Mouse (Mus musculus) neutrophil, adult 65 days (primary cell): ENCODE data around the gene Pcbp1. TPM values are rescaled to one million over a fixed set of nuclear protein-coding genes. Genes with fewer than 3 reads are reported as not detected.

Source experiments
- total RNA-seq: library from RNA; stranded (reverse); gene quantifications from 2 replicates; pipeline ENCODE4 v1.2.4, GENCODE M21; 2023

The Pcbp1 gene
- total RNA-seq, result 142 and 167 TPM in 2 replicates

DNA sequence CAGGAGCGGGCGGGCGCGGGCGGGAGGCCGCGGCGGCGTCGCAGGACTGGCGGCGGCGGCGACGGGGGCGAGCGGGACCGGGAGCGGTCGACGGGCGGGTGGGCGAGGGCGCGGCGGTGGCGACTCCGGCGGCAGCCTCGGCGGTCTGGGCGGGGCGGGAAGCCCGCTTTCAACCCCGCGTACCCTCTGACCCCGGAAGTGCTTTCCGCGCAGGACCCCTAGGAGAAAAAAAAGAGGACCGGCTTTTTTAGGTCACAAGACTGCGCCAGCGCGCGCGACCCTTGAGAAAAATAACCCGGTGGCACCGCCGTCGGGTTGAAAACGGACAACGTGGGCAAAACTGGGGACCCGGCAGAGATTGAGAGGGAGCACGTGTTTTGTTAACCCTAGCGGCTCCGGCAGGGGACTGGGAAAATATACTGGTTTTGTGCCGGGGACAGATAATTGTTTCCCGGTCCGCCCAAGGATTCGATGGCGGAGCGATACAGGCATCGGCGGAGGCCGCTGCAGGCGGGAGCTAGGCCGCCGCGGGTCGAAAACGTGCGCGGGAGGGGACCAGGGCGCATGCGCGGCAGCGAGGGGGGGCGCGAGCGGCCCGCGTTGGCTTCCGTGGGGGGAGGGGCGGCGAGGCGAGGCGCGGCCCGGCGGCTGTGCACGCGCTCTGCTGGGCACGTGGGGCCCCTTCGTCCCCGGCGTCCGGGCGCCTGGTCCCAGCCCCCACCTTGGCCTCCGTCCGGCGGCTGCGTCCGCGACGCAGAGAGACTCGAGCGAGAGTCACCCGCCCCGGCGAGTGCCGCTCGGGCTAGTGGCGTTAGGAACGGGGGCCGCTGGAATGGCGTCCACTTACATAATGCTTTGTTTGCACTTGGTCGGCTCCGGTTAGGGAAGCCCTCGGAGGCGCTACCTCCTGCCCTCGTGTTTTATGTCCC lies at the start of gene Pcbp1:
Gene Pcbp1, minus strand, starts transcription at position 290 of the 929 bp plus-strand sequence.

Other genes with a start within 250 kb of the Pcbp1 start
- 2.0 and 2.8 TPM in 2 replicates for gene Fam136a, start 160.7 kb downstream of the Pcbp1 start, total RNA-seq
- gene Snrpg, start 155.0 kb downstream of the Pcbp1 start, total RNA-seq, result 83.3 and 105 TPM in 2 replicates
- 29.2 and 43.1 TPM in 2 replicates for gene Pcyox1, start 129.2 kb downstream of the Pcbp1 start, total RNA-seq
- gene Tia1, start 122.1 kb downstream of the Pcbp1 start, total RNA-seq, result 34.3 and 34.9 TPM in 2 replicates
- gene Gm44790, start 99.7 kb downstream of the Pcbp1 start, total RNA-seq, result 1.1 TPM in 1 of 2 replicates, not detected in the other
- 20.1 and 27.2 TPM in 2 replicates for gene C87436, start 87.9 kb downstream of the Pcbp1 start, total RNA-seq
- 145 and 168 TPM in 2 replicates for gene Asprv1, start 101.8 kb upstream of the Pcbp1 start, total RNA-seq
- 1,109 and 1,231 TPM in 2 replicates for gene Mxd1, start 142.8 kb upstream of the Pcbp1 start, total RNA-seq
- gene Snrnp27, start 158.2 kb upstream of the Pcbp1 start, total RNA-seq, result 25.2 and 32.0 TPM in 2 replicates
- 13.4 and 19.2 TPM in 2 replicates for gene Gmcl1, start 207.1 kb upstream of the Pcbp1 start, total RNA-seq